Mouse (Mus musculus) left cerebral cortex, adult 9 months (tissue): ENCODE results near the gene Enox1.

Experiments used
- DNase-seq, 2 experiments: peaks; one replicate each; pipeline ENCODE4 v3.0.0; 2022; ENCODE audit warnings: low spot score in 2 of 2

Gene Enox1

DNA sequence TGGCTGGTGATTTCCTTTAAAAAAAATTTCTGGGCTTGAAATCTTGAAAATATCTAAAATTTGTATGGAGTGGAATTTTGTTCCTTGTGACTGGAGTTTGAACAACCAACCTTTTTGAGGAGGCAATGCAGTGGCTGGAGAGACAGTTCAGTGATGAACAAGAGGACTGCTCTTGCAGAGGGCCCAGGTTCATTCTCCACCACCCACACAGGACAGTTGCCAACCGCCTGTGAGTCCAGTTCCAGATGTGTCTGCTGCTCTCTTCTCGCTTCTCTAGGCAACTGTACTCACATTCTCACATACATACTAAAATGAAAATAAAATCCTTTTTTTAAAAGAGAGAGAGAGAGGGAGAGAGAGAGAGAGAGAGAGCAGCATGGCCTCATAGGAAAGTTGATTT lies 212.5 kb downstream of the Enox1 start:
- no peak for DNase-seq

DNA sequence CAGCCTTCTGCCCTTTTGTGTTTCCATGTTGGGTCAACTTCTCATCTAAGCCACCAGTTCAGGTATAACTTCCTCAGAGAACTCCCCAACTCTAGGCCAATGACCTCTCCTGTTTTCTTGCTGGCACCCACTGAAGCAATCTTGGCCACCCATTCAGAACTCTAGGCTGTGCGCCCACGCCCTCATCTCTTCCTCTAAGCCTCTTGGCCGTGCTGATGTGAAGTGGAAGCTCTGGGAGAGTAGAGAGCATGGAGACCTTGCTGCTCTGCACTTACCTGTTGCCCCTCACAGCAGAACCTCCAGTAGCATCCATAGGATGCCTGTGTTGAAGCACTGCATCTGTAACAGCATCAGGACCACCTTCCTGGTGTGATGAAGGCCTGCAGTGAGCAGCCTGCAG lies 214.0 kb downstream of the Enox1 start:
- DNase-seq: no peak

- DNase-seq: no peak
Measured at GRCm38 (mm10) chr14:77371977-77372376, 215.4 kb downstream of the Enox1 start.

DNA sequence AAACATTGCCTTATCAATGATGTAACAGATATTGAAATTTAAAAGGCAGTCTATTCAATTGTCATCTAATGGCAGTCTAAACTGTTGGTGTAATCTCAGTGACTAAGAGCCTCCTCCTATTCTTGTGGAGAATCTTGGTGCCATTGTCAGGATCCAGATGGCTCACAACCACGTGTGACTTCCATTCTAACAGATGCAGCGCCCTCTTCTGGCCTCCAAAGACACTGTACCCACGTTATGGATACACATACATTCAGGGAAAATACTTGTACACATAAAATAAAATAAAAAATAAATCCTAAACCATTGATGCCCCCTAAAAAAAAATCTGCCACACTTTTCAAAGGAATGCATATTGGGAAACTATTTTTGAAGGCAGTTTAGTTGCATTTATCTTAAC lies 216.6 kb downstream of the Enox1 start:
- DNase-seq: no peak

DNA sequence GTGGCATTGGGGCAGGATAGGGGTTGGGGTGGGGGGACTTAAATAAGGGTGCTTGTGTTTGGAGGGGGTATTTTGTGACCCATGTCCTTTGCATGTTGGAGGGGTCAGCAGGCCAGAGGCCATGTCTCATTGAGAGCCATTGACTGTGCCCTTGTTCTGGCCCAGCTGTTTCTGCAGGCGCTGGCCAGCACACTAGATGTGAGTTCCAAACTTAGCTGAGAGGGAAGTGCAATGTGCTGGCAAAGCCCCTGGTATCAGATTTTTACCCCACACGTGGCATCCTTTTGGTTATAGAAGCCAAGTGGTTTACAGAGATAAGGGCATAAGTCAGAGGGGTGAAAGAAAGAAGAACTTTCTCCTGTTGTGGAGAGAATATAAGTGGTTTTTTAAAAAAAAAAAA lies 218.5 kb downstream of the Enox1 start:
- no peak for DNase-seq

GRCm38 (mm10) chr14:77375618-77376017 lies 219.1 kb downstream of the Enox1 start:
- peak in 1 of 2 experiments; percentile 38 for DNase-seq

- DNase-seq: no peak
Measured at GRCm38 (mm10) chr14:77376731-77377130, 220.2 kb downstream of the Enox1 start.

DNA sequence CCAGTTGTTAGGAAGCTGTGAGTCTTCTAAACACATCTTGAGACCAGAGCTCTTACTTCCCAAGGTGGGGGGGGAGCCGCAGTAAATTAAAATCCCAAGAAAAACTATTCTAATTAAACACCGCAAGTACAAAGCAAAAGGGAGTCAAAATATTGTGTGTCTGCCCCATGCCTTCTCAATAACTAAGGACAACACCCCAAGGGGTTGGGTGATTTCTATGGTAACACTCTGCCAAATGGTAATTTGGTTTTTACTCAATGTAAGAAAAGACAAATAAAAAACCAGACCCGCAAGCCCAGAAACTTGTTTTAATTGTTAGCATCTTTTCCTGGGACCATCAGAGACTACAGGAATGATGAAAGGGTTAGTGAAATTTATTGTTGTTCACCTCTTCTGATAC lies 220.9 kb downstream of the Enox1 start:
- no peak for DNase-seq

DNA sequence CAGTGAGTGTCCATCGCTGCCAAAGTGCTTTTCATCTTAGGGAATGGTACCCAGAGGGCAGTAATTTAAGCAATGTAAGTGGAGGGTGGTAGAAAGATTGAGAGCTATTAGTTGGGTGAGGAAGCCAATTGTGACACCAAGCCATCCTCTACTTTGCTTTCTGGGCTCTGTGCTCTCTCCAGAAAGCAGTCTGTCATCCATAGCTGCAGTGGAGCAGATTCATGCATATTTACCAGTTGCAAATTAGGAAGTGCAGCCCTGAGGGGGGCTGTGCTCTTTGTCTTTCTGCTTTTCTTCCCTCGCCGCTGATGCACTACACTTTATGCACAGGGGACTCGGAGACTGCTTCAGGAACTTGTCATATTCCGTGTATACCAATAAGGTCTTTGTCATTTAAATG lies 221.3 kb downstream of the Enox1 start:
- no peak for DNase-seq

DNA sequence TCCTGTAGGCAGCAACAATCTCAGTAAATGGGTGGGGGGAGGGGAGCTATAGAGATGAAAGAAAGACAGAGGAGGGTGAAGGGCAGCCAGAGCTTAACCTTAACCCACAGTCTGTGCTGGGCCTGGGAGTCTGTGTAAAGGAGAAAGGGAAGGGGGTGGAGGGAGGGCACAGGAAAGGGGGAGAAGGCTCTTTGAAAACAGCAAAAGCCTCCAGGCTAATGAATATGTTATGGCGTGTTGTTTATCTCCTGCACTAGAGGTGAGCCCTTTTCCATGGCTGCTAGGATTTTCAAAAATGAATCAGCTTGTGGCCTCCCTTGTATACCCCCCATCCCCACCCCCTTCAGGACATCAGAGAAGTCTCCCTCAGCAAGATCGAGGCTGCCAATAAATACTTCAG lies 225.0 kb downstream of the Enox1 start:
- no peak for DNase-seq

DNA sequence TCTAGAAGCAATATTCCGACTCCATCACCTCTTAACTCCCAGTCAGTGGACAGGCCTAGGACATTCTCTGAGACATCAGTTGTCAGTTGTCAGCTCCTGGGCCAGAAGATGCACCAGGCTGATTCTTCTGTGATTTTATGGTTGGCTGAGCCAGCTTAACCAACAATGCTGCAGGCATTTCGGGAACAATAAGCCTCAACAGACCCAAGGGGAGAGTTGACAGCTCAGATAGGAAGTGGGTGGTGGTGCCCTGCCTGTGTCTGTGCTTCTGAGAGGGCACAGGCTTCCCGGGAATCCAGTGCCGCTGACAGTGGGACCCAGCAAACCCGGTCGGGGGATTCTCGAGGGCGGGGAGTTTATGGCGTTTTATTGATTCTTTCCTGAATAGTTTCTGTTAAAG lies 229.1 kb downstream of the Enox1 start:
- DNase-seq: no peak

DNA sequence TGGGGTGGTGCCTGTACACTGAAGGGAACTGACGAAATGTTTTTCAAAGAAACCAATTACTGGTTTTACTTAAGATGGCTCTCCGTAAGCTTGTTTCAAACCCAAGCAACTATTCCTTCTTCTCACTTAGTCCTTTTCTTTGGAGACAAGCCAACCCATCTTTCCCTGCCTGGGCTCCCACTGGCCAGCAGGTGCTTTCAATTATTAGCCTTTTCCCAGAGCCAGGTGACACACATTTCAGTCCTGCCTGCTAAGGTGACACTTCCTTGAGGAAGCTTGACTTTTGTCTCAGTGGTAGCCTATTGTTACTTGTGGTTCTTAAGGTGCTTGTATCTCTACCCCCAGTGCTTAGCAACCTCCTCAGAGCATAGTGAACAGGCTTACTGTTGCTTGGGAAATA lies 231.3 kb downstream of the Enox1 start:
- no peak for DNase-seq

GRCm38 (mm10) chr14:77389276-77389675 lies 232.7 kb downstream of the Enox1 start:
- no peak for DNase-seq

- DNase-seq: no peak
Measured at GRCm38 (mm10) chr14:77392476-77392875, 235.9 kb downstream of the Enox1 start.

- no peak for DNase-seq
Measured at GRCm38 (mm10) chr14:77406241-77407114, 249.9 kb downstream of the Enox1 start.

DNA sequence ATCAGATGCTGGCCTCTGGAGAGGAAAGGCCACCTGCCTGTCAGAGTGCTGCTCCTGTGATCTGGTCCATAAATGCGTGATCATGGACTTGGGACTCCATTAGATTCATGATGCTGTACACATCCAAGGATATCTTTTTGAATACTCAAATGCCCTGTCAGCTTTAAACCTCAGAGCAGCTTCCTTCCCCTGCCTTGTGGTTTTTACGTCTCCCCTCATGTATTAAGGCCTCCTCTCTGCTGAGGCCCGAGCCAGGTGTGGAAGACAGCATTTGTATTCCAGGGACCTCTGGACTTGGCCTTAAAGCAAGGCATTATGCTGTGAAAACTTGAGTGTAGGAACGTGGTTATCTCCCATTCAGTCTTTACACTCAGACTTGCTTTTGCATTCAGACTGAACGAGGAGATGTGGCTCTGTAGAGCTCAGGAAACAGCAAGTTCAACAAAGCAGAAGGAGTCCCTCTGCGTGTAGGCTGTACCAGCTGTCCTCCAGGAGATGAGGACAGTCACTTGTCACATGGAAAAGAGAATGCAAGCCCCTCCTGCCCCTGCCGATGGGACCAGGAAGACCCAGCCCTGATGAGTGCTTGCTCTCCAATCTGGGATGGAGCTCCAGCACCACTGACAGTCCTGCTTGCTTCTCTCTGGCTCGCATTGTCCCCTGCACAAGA lies 252.8 kb downstream of the Enox1 start:
- DNase-seq: peak in 1 of 2 experiments; percentile 39

DNA sequence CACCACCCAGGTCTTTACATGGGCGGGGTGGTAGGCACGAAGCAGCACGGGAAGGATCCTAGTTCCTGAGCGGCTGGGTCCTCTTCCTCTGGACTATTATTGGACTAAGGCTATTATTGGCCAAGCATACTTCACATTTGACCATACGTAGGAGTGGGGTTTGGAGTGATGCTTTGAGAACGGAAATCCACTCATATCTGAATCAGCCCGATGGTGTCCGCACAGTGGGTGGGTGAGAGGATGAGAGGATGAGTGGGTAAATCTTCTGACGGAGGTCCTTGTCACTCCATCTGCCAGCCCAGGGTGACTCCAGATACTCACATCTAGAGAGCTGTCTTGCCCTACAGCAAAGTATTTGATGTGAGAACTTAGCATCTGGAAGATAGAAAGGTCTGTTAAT lies 253.8 kb downstream of the Enox1 start:
- peak in 1 of 2 experiments; percentile 34 for DNase-seq

GRCm38 (mm10) chr14:77413106-77413505 lies 256.5 kb downstream of the Enox1 start:
- no peak for DNase-seq

- DNase-seq: no peak
Measured at GRCm38 (mm10) chr14:77416358-77416757, 259.8 kb downstream of the Enox1 start.

- DNase-seq: no peak
Measured at GRCm38 (mm10) chr14:77421031-77421430, 264.5 kb downstream of the Enox1 start.

DNA sequence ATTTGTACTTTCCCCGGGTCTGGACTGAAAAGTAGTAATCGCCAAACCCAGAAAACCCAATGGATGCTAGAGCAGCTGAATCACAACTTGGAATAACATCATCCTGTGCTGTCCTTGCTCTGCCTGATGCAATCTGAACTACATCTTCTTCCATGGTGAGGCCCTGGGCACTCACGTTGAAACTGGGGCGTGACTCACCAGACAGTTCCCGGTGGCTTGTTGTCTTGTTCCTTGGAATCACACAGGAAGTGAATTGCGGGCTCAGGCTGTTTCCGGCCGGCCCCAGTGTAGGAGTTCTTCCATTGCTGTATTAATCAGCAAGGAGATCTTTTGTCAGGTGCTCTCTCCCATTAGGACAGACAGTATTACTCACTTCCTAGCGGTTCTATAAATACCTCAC lies 266.6 kb downstream of the Enox1 start:
- no peak for DNase-seq

DNA sequence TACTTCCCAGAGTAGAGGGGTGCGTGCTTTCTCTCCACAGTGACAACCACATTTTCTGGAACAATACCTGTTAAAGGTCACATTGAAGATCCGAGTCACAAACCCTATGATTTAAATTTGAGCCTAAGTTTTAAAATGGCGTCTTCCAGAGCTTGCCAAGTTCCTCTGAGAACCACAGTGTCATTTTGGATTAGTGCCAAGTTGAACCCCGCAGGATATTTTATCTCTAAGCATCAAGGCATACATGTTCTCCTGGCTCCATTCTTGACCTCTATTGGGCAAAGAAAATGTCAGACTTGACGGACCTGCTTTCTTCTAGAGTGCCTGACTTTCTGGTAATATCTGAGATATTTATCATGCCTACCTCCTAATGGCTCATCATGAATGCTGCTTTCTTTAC lies 282.9 kb downstream of the Enox1 start:
- DNase-seq: no peak

DNA sequence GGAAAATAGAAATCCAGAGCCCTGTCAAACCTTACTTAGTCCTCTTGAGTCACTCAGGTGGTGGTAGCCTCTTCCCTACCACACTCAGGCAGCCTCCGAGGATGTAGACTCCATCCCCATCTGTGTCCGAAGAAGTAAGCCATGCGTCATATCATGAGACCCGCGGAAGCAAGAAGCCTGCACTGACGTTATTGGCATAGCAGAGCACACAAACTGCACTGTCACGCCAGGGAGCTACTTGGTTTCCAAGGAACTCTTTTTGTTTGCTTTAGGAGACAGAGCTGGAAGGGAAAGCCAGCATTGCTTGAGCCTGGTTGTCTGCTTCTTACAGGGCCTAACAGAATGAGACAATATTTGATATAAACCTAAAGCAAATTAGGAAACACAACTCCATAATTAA lies 284.2 kb downstream of the Enox1 start:
- peak in 1 of 2 experiments; percentile 25 for DNase-seq
